Comparison of ENCODE assay signal across 14 mouse cellular contexts in the genomic region with DNA sequence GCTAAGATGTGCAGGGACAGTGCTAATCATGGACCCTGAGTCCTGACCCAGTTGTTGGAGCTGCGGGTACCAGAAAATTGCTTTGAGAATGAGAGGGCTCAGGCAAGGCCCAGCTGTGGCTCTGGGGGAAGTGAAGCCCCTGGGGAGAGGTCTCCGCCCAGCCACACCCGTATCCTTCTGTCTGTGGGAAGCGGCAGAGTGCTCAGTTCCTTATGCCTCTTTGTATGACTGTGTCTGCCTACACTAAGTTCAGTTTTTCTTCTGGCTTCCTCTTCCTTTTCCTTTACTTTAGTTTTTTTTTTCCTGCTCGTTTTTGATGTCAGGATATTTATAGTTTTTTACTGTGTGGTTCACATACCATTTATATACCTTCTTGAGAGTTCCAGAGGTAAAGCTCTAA. TPM values are rescaled to one million over a fixed set of nuclear protein-coding genes. Genes with fewer than 3 reads are reported as not detected.
DNase-seq lines count a peak whose midpoint lies in the region; ATAC-seq and TF ChIP-seq lines count a peak whose summit lies in the region.
"Had no signal": no experiment of that assay in that cellular context is flagged by ENCODE, and none has a peak within 500 bp of the region (broad histone marks: within the 10 kb centered on the region; RNA-seq: fewer than 3 reads in every experiment).

No protein-coding gene starts in this region.

- 0 out of 2 replicates have a peak overlapping the region, but pooled peaks have one; percentile 28 for H3K27ac ChIP-seq in embryonic facial prominence, embryonic 13.5 days
- no peak overlapping the region for H3K27ac ChIP-seq in embryonic facial prominence, embryonic 10.5 days (replicated peaks)
- no peak overlapping the region; the same call in 1 of the 2 replicates for H3K27ac ChIP-seq in lung, embryonic 14.5 days (ENCODE audit: low read depth)
- H3K27ac ChIP-seq in heart, embryonic 10.5 days, result 0 out of 2 replicates have a peak overlapping the region, but pooled peaks have one; percentile 36
- H3K27ac ChIP-seq: forebrain, embryonic 12.5 days; liver, embryonic 15.5 days; neural tube, embryonic 15.5 days had no signal

- H3K9ac ChIP-seq in embryonic facial prominence, embryonic 13.5 days, result no peak overlapping the region
- no peak overlapping the region for H3K9ac ChIP-seq in lung, embryonic 14.5 days
- H3K9ac ChIP-seq: forebrain, embryonic 12.5 days; liver, embryonic 15.5 days; neural tube, embryonic 15.5 days had no signal

- WGBS in embryonic facial prominence, embryonic 13.5 days, result 70% methylated on average over 5 of the region's 5 CpGs
- 83% methylated on average over 5 of the region's 5 CpGs for WGBS in embryonic facial prominence, embryonic 10.5 days
- WGBS in lung, embryonic 14.5 days, result 65% methylated on average over 5 of the region's 5 CpGs
- WGBS in heart, embryonic 10.5 days, result 71% methylated on average over 5 of the region's 5 CpGs

- H3K4me2 ChIP-seq in embryonic facial prominence, embryonic 13.5 days, result no peak overlapping the region
- no peak overlapping the region for H3K4me2 ChIP-seq in lung, embryonic 14.5 days
- H3K4me2 ChIP-seq: forebrain, embryonic 12.5 days; liver, embryonic 15.5 days; neural tube, embryonic 15.5 days had no signal

- no peaks in the 10 kb centered on the region for H3K27me3 ChIP-seq in embryonic facial prominence, embryonic 13.5 days
- H3K27me3 ChIP-seq in embryonic facial prominence, embryonic 10.5 days (replicated peaks; ENCODE audit: low read depth, poor library complexity, severe bottlenecking), result no peaks in the 10 kb centered on the region
- no peaks in the 10 kb centered on the region for H3K27me3 ChIP-seq in lung, embryonic 14.5 days (ENCODE audit: insufficient read depth, low read length)
- no peaks in the 10 kb centered on the region for H3K27me3 ChIP-seq in heart, embryonic 10.5 days (ENCODE audit: insufficient read depth, poor library complexity, severe bottlenecking)
- H3K27me3 ChIP-seq: forebrain, embryonic 12.5 days; liver, embryonic 15.5 days; neural tube, embryonic 15.5 days had no signal

- H3K4me3 ChIP-seq in embryonic facial prominence, embryonic 13.5 days, result no peak overlapping the region
- H3K4me3 ChIP-seq in embryonic facial prominence, embryonic 10.5 days, result no peak overlapping the region
- H3K4me3 ChIP-seq in lung, embryonic 14.5 days (ENCODE audit: low read depth, low read length), result no peak overlapping the region
- no peak overlapping the region for H3K4me3 ChIP-seq in heart, embryonic 10.5 days
- H3K4me3 ChIP-seq: forebrain, embryonic 12.5 days; liver, embryonic 15.5 days; neural tube, embryonic 15.5 days had no signal

- no peak for TF ChIP-seq CTCF in lung, embryonic 14.5 days (IDR thresholded peaks at IDR 0.05; ENCODE audit: low read depth)

- no peaks in the 10 kb centered on the region for H3K9me3 ChIP-seq in embryonic facial prominence, embryonic 13.5 days
- no peaks in the 10 kb centered on the region for H3K9me3 ChIP-seq in embryonic facial prominence, embryonic 10.5 days
- H3K9me3 ChIP-seq in lung, embryonic 14.5 days (ENCODE audit: low read depth, low read length), result no peaks in the 10 kb centered on the region
- H3K9me3 ChIP-seq in heart, embryonic 10.5 days, result no peaks in the 10 kb centered on the region
- H3K9me3 ChIP-seq: forebrain, embryonic 12.5 days; liver, embryonic 15.5 days; neural tube, embryonic 15.5 days had no signal

- no peak for ATAC-seq in embryonic facial prominence, embryonic 13.5 days (ENCODE audit: insufficient number of reproducible peaks, insufficient read depth, low FRiP score, low TSS enrichment, low read depth)
- no peak for ATAC-seq in lung, embryonic 14.5 days (ENCODE audit: insufficient read depth)
- no peak for ATAC-seq in inflammation-experienced regulatory T-cells, adult 6 months
- ATAC-seq: activated CD4-positive, CD25-positive, alpha-beta regulatory T cell, adult 4 months had no signal

- H3K4me1 ChIP-seq in embryonic facial prominence, embryonic 13.5 days, result no peaks in the 10 kb centered on the region
- H3K4me1 ChIP-seq in embryonic facial prominence, embryonic 10.5 days, result no peaks in the 10 kb centered on the region
- no peaks in the 10 kb centered on the region for H3K4me1 ChIP-seq in lung, embryonic 14.5 days (ENCODE audit: insufficient read depth)
- no peaks in the 10 kb centered on the region for H3K4me1 ChIP-seq in heart, embryonic 10.5 days
- H3K4me1 ChIP-seq: liver, embryonic 15.5 days; neural tube, embryonic 15.5 days had no signal

- no peak for DNase-seq in embryonic facial prominence, embryonic 10.5 days (ENCODE audit: low spot score)
- peak; percentile 8 for DNase-seq in lung, embryonic 14.5 days
- DNase-seq in lung, adult 18-20 months, result no peak
- no peak for DNase-seq in heart, embryonic 10.5 days (ENCODE audit: low spot score)
- peak; percentile 38 for DNase-seq in skeletal muscle tissue, adult 2 months (ENCODE audit: low read depth, low spot score)
- no peak for DNase-seq in adrenal gland, adult 8-10 months
- DNase-seq: cerebellum, postnatal 10 days; thymus, adult 18-20 months had no signal

- peaks cover 55% of the 10 kb centered on the region for H3K36me3 ChIP-seq in embryonic facial prominence, embryonic 13.5 days
- peaks cover 60% of the 10 kb centered on the region for H3K36me3 ChIP-seq in embryonic facial prominence, embryonic 10.5 days (replicated peaks)
- peaks cover 57% of the 10 kb centered on the region for H3K36me3 ChIP-seq in lung, embryonic 14.5 days (ENCODE audit: insufficient read depth)
- peaks cover 46% of the 10 kb centered on the region for H3K36me3 ChIP-seq in heart, embryonic 10.5 days

RNA-seq across cellular contexts. Expression of a gene that starts 46.4 kb away (rescaled TPM):
- polyA plus RNA-seq in embryonic facial prominence, embryonic 13.5 days (2015; fragmentation: Nextera tagmentation; extraction: Ambion mirVana), result 37.3 and 41.1 TPM in 2 replicates
- 41.9 and 43.3 TPM in 2 replicates for polyA plus RNA-seq in embryonic facial prominence, embryonic 10.5 days (2016; fragmentation: Nextera tagmentation; extraction: Ambion mirVana)
- polyA plus RNA-seq in lung, embryonic 14.5 days (2014; fragmentation: Nextera tagmentation; extraction: Ambion mirVana), result 32.6 and 34.6 TPM in 2 replicates
- 27.4 and 27.5 TPM in 2 replicates for polyA plus RNA-seq in heart, embryonic 10.5 days (2016; fragmentation: Nextera tagmentation; extraction: Ambion mirVana)
- 10 to 100 TPM; 62.7 to 81.0 (median 64.4) TPM for total RNA-seq in adrenal gland, adult 8-10 months (2022)
- polyA plus RNA-seq in inflammation-experienced regulatory T-cells, adult 6 months (2017; shearing (Covaris generic)), result 10 to 100 TPM; 13.3 to 15.2 (median 13.3) TPM

RNA-seq across cellular contexts. Expression of a gene that starts 58.4 kb away (rescaled TPM):
- 2.4 TPM in 2 replicates for polyA plus RNA-seq in embryonic facial prominence, embryonic 13.5 days (2015; fragmentation: Nextera tagmentation; extraction: Ambion mirVana)
- 1.5 and 2.3 TPM in 2 replicates for polyA plus RNA-seq in embryonic facial prominence, embryonic 10.5 days (2016; fragmentation: Nextera tagmentation; extraction: Ambion mirVana)
- polyA plus RNA-seq in lung, embryonic 14.5 days (2014; fragmentation: Nextera tagmentation; extraction: Ambion mirVana), result 7.3 and 8.0 TPM in 2 replicates
- polyA plus RNA-seq in heart, embryonic 10.5 days (2016; fragmentation: Nextera tagmentation; extraction: Ambion mirVana), result 3.5 and 3.6 TPM in 2 replicates
- total RNA-seq in adrenal gland, adult 8-10 months (2022), result 1 to 10 TPM; 1.6 to 5.2 (median 2.4) TPM
- polyA plus RNA-seq in inflammation-experienced regulatory T-cells, adult 6 months (2017; shearing (Covaris generic)), result 10 to 100 TPM; 16.5 to 35.9 (median 32.7) TPM

Comparison
In these comparisons a context has a peak if more than half of its experiments do, and no peak if none do; other contexts are left out.
1. H3K27ac ChIP-seq: peak in embryonic facial prominence, embryonic 13.5 days (single experiment) and heart, embryonic 10.5 days (single experiment); none in embryonic facial prominence, embryonic 10.5 days (single experiment) and lung, embryonic 14.5 days (single experiment).
2. DNase-seq: peak in lung, embryonic 14.5 days (single experiment) and skeletal muscle tissue, adult 2 months (single experiment); none in embryonic facial prominence, embryonic 10.5 days (single experiment), lung, adult 18-20 months (0 of 2), heart, embryonic 10.5 days (single experiment) and adrenal gland, adult 8-10 months (single experiment).